8 mouse cellular contexts compared by ENCODE assay signal in the genomic region with DNA sequence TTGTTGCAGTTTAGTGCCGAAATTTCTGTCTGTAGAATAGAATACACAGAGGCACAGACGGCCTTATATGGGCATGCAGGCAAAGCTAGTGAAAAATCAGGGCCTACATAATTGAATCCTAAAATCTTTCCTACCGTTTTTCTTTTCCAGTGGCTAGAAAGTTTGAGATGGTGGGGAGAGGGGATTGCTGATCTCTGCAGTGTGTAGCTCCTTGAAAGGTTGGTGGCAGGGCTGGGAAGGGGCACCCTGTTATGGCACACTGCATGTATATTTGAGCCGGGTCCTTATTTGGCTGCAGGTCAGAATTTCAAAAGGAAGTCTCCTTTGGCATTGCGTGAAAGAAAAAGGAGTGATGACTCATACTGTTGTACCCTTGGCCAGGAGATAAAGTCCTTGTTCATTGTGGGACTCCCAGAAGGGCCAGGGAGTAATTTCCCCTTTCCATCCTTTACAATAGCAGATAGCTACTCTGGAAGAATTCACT. TPM values are rescaled to one million over a fixed set of nuclear protein-coding genes. Genes with fewer than 3 reads are reported as not detected.
DNase-seq lines count a peak whose midpoint lies in the region; ATAC-seq and TF ChIP-seq lines count a peak whose summit lies in the region.

No protein-coding gene starts in this region.

- TF ChIP-seq POLR2A in thymus, adult 2 months (IDR thresholded peaks at IDR 0.05; ENCODE audit: control insufficient read depth, extremely low read depth, insufficient read depth, low read length, poor library complexity): no peak

- WGBS in thymus, adult 2 months: 5% methylated on average over 5 of the region's 5 CpGs
- 16% methylated on average over 5 of the region's 5 CpGs for WGBS in limb, embryonic 11.5 days
- WGBS in midbrain, embryonic 14.5 days: 1% methylated on average over 5 of the region's 5 CpGs

- H3K9ac ChIP-seq in limb, embryonic 11.5 days (ENCODE audit: low read length): peak overlapping the region; percentile 44; the same call in 1 of the 2 replicates
- H3K9ac ChIP-seq in midbrain, embryonic 14.5 days (replicated peaks; ENCODE audit: low read length): peak overlapping the region; percentile 71

- 0 out of 2 replicates have a peak, but pooled peaks have one; percentile 5 for ATAC-seq in common myeloid progenitor, adult 5-6 weeks (replicated peaks; ENCODE audit: low read depth, poor library complexity, severe bottlenecking)
- no peak for ATAC-seq in limb, embryonic 11.5 days (ENCODE audit: insufficient number of reproducible peaks, low FRiP score, low TSS enrichment, low read depth)
- no peak for ATAC-seq in midbrain, embryonic 14.5 days (ENCODE audit: low FRiP score, low TSS enrichment)

- no peaks in the 10 kb centered on the region for H3K9me3 ChIP-seq in limb, embryonic 11.5 days (ENCODE audit: control insufficient read depth, low read length)
- H3K9me3 ChIP-seq in midbrain, embryonic 14.5 days (ENCODE audit: control insufficient read depth, low read length): no peaks in the 10 kb centered on the region

- DNase-seq in thymus, adult 2 months: no peak
- no peak for DNase-seq in thymus, postnatal 36 days
- DNase-seq in heart, postnatal 10 days: peak; percentile 65 to 74
- DNase-seq in limb, embryonic 11.5 days (ENCODE audit: low spot score): no peak
- DNase-seq in midbrain, embryonic 14.5 days: peak; percentile 59
- no peak for DNase-seq in right cerebral cortex, postnatal 10 days (ENCODE audit: low spot score in 2 of 2)
- DNase-seq in layer of hippocampus, adult 9-10 months (ENCODE audit: low spot score): no peak

- no peaks in the 10 kb centered on the region for H3K27me3 ChIP-seq in thymus, adult 2 months (ENCODE audit: control insufficient read depth, insufficient read depth, low read length)
- no peaks in the 10 kb centered on the region for H3K27me3 ChIP-seq in limb, embryonic 11.5 days (ENCODE audit: control insufficient read depth, insufficient read depth, low read length)
- H3K27me3 ChIP-seq in midbrain, embryonic 14.5 days (ENCODE audit: control insufficient read depth, insufficient read depth, low read length): no peaks in the 10 kb centered on the region

- intact Hi-C loops in heart, postnatal 10 days (cut with DNase I): loop anchor here (2.0 to 5.0 kb wide), 7 partner anchors 59 to 1196 kb away; no protein-coding TSS in a partner anchor

- peaks cover 11% of the 10 kb centered on the region for H3K4me1 ChIP-seq in thymus, adult 2 months (replicated peaks; ENCODE audit: control insufficient read depth, insufficient read depth, low read length)
- H3K4me1 ChIP-seq in limb, embryonic 11.5 days (ENCODE audit: control insufficient read depth, insufficient read depth, low read length): no peaks in the 10 kb centered on the region
- H3K4me1 ChIP-seq in midbrain, embryonic 14.5 days (ENCODE audit: control insufficient read depth, insufficient read depth, low read length): peaks cover 28% of the 10 kb centered on the region

- H3K36me3 ChIP-seq in thymus, adult 2 months (ENCODE audit: control insufficient read depth, insufficient read depth, low read length): peaks cover 38% of the 10 kb centered on the region
- H3K36me3 ChIP-seq in limb, embryonic 11.5 days (ENCODE audit: control insufficient read depth, insufficient read depth, low read length): peaks cover 7% of the 10 kb centered on the region; the same call in 1 of the 2 replicates
- peaks cover 36% of the 10 kb centered on the region for H3K36me3 ChIP-seq in midbrain, embryonic 14.5 days (ENCODE audit: control insufficient read depth, insufficient read depth, low read length)

- TF ChIP-seq CTCF in thymus, adult 2 months (IDR thresholded peaks at IDR 0.05; ENCODE audit: borderline replicate concordance, control insufficient read depth, extremely low read depth, insufficient read depth, low read length, poor library complexity): no peak

- H3K4me3 ChIP-seq in thymus, adult 2 months (ENCODE audit: control insufficient read depth, insufficient read depth, low read length): peak overlapping the region; percentile 43
- peak overlapping the region; percentile 48 for H3K4me3 ChIP-seq in limb, embryonic 11.5 days (ENCODE audit: low read depth, low read length)
- peak overlapping the region; percentile 70 for H3K4me3 ChIP-seq in midbrain, embryonic 14.5 days (replicated peaks; ENCODE audit: low read depth, low read length)

- peak overlapping the region; percentile 38; the same call in 1 of the 2 replicates for H3K27ac ChIP-seq in thymus, adult 2 months (ENCODE audit: control insufficient read depth, insufficient read depth, low read length)
- no peak overlapping the region for H3K27ac ChIP-seq in limb, embryonic 11.5 days (replicated peaks; ENCODE audit: low read depth, low read length)
- peak overlapping the region; percentile 100 for H3K27ac ChIP-seq in midbrain, embryonic 14.5 days (replicated peaks; ENCODE audit: low read depth, low read length)

- peak overlapping the region; percentile 51 for H3K4me2 ChIP-seq in limb, embryonic 11.5 days (ENCODE audit: low read depth, severe bottlenecking)
- peak overlapping the region; percentile 70 for H3K4me2 ChIP-seq in midbrain, embryonic 14.5 days (ENCODE audit: low read length)

RNA-seq across cellular contexts. Expression of a gene that starts 2.2 kb away (rescaled TPM):
- polyA plus RNA-seq in thymus, adult 2 months (2012; rRNA removed): 21.8 and 23.0 TPM in 2 replicates
- 103 and 107 TPM in 2 replicates for total RNA-seq in common myeloid progenitor, adult 5-6 weeks (2017)
- total RNA-seq in heart, postnatal 10 days (2021): 10 to 100 TPM; 58.7 to 81.6 TPM
- polyA plus RNA-seq in limb, embryonic 11.5 days (2014; fragmentation: Nextera tagmentation; extraction: Ambion mirVana): 22.0 and 23.9 TPM in 2 replicates
- 66.6 and 80.4 TPM in 2 replicates for polyA plus RNA-seq in midbrain, embryonic 14.5 days (2014; fragmentation: Nextera tagmentation; extraction: Ambion mirVana)

Comparison
In these comparisons a context has a peak if more than half of its experiments do, and no peak if none do; other contexts are left out.
1. DNase-seq: peak in heart, postnatal 10 days (2 of 2) and midbrain, embryonic 14.5 days (single experiment); none in thymus, adult 2 months (single experiment), thymus, postnatal 36 days (0 of 2), limb, embryonic 11.5 days (single experiment), right cerebral cortex, postnatal 10 days (0 of 2) and layer of hippocampus, adult 9-10 months (single experiment).
2. Peak in every context shown above with its lines, with median percentiles within 50 percentile points of each other: H3K4me3 ChIP-seq.